Mouse (Mus musculus): ENCODE data around the gene Aifm3. TPM values are rescaled to one million over a fixed set of nuclear protein-coding genes. Genes with fewer than 3 reads are reported as not detected.

Gene Aifm3
- total RNA-seq (2021) = 100 to 1,000 TPM; 112 to 116 TPM
- long read RNA-seq, experiment 1, transcript Aifm3-201 (21 exons, 2,688 nt) = major isoform, 5 of 57 reads
- long read RNA-seq, experiment 1, partial matches to known transcripts = 24 of 57 reads
- long read RNA-seq, experiment 1, other reads (novel, unspliced or antisense) = 27 of 57 reads
- long read RNA-seq, experiment 2, transcript Aifm3-201 (21 exons, 2,688 nt) = major isoform, 8 of 59 reads
- long read RNA-seq, experiment 2, partial matches to known transcripts = 23 of 59 reads
- long read RNA-seq, experiment 2, other reads (novel, unspliced or antisense) = 28 of 59 reads

DNA sequence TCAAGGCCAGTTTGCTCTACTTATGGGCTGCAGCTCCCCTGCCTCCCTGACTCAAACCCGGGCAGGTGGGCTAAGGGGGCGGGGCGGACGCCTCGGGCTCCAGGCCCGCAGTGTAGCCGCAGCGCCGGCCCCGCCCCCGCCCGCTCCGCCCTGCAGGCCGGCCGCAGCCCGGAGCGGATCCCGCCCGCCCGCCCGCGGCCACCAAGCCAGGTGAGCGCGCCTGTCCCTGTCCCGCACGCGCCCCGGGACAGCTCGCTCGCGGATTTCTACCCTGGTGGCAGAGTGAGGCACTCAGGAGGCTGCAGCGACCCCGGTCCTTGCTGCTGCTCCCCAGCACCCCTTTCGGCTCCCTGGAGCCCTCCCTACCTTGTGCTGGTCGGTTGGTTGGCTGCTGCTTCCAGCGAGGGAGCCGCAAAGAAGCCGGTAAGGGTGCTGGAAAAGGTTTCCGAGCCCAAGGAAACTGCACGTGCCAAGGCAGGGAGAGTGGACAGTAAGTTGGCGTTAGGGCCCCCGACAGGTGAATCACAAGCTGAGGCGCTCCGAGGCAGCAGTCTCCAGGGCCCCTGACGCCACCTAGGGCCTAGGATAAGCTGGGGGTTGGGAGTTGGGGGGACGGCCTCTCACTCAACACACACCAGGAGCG, at the start of gene Aifm3:
TSS of gene Aifm3 (plus strand) at position 143 of the 643 bp plus-strand sequence.
- 0 out of 2 replicates have a peak, but pooled peaks have one; percentile 14 for TF ChIP-seq CTCF (conservative IDR thresholded peaks at IDR 0.05)
- H3K27ac ChIP-seq = peak within 1 kb of the TSS; percentile 94
- no peak for DNase-seq (ENCODE audit: low spot score in 2 of 2)

DNA sequence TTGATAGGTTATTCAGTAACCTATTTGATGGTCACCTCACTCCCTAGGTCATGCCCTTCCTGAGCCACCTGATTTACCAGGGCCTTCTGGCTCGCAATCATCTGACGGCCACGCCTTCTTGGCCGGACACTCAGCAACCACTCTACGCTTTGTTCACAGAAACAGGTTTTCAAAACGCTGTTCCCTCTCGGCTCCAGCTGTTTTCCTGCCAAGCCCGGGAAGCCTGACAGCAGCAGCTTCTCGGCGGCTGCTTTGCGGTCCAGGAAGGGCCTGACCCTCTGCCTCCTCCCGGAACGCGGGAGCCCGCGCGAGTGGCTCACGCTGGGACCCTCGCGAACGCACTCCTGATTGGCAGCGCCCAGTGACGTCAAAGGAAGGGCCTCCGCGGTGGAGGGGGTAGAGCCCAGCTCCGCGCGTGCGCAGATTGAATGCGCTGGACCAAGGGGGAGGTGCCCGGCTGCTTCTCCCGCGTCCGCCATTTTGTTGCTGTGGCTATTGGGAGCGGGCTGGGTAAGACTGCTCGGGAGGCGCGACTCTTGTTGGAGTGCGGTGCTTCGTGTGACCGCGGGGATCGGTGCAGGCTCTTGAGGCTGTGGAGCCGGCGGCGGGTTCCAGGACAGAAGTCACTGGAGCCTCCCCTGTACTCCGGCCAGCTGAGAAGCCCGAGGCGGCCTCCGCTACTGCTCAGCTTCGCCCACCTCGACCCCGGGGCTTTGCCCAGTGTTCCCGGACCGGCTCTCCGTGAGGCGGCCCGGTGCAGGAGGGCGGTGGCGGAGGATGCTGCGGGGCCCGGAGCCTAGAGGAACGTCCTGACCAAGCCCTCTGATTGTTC, 37.7 kb upstream of the Aifm3 start, which contains the start of gene Crkl:
TSS of gene Crkl (plus strand) at position 447 of the 832 bp plus-strand sequence.
- DNase-seq (ENCODE audit: low spot score in 2 of 2) = peak; percentile 99
- peak within 1 kb of the TSS; percentile 91 for H3K4me3 ChIP-seq
- no peak for TF ChIP-seq CTCF (conservative IDR thresholded peaks at IDR 0.05)
- peak within 1 kb of the TSS; percentile 96 for H3K27ac ChIP-seq

More for the DNA sequence above, at the start of gene Aifm3:
- peak within 1 kb of the TSS; percentile 69 for H3K4me3 ChIP-seq

DNA sequence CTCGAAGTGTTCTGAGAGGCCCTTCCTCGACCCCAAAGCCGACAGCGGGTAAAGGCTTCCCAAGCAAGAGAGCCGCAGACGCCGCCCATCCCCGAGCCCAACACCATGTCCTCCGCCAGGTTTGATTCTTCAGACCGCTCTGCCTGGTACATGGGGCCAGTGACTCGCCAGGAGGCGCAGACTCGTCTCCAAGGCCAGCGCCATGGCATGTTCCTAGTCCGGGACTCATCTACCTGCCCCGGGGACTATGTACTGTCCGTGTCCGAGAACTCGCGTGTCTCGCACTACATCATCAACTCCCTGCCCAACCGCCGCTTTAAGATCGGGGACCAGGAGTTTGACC, 37.1 kb upstream of the Aifm3 start:
- peak; percentile 11 to 24 for DNase-seq (ENCODE audit: low spot score in 2 of 2)
- Histone ChIP-seq H3K4me3 (peak overlapping the region; percentile 91), H3K27ac (peak overlapping the region; percentile 96)
- no peak for TF ChIP-seq CTCF (conservative IDR thresholded peaks at IDR 0.05)

DNA sequence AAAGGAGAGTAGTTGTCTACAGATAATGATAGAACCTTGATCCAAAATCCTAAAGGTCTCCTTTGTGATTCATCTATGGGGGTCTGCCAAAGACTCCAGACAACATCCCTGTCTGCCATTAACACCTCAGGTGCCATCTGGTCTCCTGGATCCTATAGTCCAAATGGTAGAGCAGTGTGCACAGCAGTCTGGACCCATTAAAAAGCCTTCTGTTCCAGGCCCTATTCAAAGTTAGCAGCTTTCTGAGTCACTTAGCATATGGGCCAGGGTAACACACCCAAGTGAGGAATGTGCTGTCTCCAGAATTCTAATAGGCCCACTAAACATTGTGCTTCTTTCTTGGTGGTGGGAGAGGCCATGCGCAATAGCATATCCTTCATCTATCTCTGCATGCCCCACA, 32.5 kb upstream of the Aifm3 start:
- Histone ChIP-seq H3K27ac (no peak overlapping the region), H3K4me3 (no peak overlapping the region)
- TF ChIP-seq CTCF (conservative IDR thresholded peaks at IDR 0.05) = no peak
- DNase-seq (ENCODE audit: low spot score in 2 of 2) = no peak

DNA sequence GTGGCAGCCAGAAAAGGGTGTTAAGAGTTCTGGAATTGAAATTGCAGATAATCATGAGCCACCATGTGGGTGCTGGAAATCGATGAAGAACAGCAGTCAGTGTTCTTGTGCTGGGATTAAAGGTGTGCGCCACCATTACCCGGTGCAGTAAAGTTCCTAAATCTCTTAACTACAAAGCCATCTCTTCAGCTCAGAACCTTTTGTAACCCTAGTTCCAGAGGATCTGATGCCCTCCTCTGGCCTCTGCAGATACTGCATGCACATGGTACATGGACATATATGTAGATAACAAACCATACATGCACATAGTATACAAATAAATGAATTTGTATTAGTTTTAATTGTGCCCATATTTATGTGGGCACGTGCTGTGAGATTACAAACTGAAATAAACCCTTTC, 29.2 kb upstream of the Aifm3 start:
- DNase-seq (ENCODE audit: low spot score in 2 of 2) = no peak
- H3K27ac ChIP-seq = no peak overlapping the region
- H3K4me3 ChIP-seq = no peak overlapping the region
- peak; percentile 68 for TF ChIP-seq CTCF (conservative IDR thresholded peaks at IDR 0.05)

DNA sequence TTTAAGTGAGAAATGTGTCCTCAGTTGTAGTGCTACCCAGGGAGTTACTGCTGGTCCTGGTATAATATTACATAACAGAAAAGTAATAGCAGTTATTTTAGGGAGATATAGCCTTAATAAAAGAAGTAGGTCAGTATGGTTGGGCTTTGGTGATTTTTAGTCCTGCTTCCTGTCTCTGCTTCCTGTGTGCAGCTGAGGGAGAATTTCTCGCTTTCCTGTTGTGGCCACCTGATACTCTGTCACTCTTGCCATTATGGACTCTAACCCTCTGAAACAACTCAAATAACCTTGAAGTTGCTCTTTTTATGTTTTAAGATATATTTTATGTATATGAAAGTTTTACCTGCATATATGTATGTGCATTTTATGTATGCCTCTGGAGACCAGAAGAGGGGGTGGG, 27.8 kb upstream of the Aifm3 start:
- Histone ChIP-seq H3K4me3 (no peak overlapping the region), H3K27ac (no peak overlapping the region)
- no peak for DNase-seq (ENCODE audit: low spot score in 2 of 2)
- no peak for TF ChIP-seq CTCF (conservative IDR thresholded peaks at IDR 0.05)

DNA sequence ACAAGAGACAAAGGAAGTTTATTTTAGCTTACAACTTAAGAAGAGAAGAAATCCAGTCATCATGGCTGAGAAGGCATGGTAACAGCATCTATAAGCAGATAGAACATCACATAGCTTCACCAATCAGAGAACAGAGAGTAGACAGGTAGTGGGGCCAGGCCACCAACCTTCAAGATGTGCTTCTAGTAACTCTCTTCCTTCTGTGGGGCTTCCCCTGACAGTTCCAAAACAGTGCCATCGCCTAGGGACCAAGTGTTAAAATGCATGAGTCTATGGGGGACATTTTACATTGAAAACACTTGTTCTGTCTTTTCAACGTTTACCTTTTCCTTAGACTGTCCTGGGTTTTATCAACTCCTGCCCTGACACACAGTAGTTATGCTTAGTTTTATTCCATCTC, 26.2 kb upstream of the Aifm3 start:
- no peak for DNase-seq (ENCODE audit: low spot score in 2 of 2)
- Histone ChIP-seq H3K27ac (no peak overlapping the region), H3K4me3 (no peak overlapping the region)
- TF ChIP-seq CTCF (conservative IDR thresholded peaks at IDR 0.05) = no peak

DNA sequence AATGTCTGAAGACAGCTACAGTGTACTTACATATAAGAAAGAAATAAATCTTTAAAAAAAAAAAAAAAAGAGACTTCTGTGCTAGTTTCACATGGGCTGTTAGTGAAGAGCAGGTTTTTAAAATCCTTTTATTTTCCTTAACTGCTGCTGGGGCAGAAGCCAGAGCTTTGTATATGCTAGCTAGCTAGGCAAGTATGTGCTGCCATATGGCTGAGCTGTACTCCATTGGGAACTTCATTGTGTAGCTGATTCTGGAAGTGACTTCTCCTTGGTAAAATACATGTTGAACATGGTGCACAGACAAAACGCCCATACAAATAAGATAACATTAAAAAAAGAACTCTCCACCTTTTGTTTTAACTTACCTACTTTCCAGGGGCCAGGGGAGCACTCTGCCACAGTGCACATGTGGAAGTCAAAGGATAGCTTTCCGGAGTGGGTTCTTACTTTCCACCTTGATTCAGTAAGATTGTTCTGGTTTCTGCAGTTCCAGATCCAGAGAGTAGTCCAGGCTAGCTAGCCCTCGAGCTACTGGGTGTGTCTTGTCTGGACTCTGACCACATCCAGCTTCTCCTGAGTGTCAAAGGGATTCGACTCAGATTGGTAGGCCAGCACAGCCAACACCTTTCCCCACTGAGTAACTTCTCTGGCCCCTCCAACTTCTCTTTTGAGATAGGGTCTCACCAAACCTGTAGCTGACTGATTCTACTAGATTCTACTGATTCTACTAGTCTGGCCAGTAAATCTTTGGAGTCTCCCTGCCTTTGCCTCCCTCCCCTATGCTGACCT, 22.3 kb upstream of the Aifm3 start:
- DNase-seq (ENCODE audit: low spot score in 2 of 2) = no peak
- H3K27ac ChIP-seq = no peak overlapping the region
- no peak; the same call in 1 of the 2 replicates for TF ChIP-seq CTCF (conservative IDR thresholded peaks at IDR 0.05)
- H3K4me3 ChIP-seq = no peak overlapping the region

DNA sequence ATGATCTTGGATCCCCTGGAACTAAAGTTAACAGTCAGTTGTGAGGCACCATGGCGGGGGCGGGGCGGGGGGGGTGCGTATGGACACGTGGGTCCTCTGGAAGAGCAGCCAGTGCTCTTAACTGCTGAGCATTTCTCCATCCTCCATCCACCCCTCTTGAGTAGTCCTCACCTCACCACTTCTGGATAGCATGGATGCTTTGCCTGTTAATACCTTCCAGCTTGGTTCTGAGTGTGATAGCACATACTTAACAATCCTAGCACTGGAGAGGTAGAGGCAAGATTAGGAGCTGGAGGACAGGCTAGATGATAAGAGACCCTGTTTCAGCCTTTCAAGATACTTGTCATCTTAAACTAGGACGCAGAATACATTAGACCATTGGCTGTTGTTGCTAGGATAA, 16.9 kb upstream of the Aifm3 start:
- no peak overlapping the region; the same call in 1 of the 2 replicates for H3K27ac ChIP-seq
- no peak overlapping the region for H3K4me3 ChIP-seq
- no peak for TF ChIP-seq CTCF (conservative IDR thresholded peaks at IDR 0.05)
- DNase-seq (ENCODE audit: low spot score in 2 of 2) = no peak

DNA sequence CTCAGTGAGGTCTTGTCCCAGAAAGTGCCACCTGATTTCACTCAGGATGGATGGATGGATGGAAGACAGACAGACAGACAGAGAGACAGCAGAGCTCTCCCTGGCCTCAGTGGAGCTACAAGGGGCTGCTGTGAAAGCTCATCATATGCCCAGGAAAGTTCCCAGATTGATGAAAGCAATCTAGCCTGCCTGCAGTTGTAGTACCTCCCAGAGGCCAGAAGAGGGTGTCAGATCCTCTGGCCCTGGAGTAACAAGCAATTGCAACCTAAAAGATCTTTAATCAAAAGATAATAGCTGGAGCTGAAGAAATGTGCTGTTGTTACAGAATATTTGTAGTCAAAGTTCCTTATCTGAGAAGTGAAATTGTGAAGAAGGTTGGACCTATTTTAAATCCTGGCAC, 15.3 kb upstream of the Aifm3 start:
- 0 out of 2 replicates have a peak overlapping the region, but pooled peaks have one; percentile 36 for H3K27ac ChIP-seq
- TF ChIP-seq CTCF (conservative IDR thresholded peaks at IDR 0.05) = peak; percentile 96
- DNase-seq (ENCODE audit: low spot score in 2 of 2) = peak in 1 of 2 experiments; percentile 51
- H3K4me3 ChIP-seq = no peak overlapping the region

DNA sequence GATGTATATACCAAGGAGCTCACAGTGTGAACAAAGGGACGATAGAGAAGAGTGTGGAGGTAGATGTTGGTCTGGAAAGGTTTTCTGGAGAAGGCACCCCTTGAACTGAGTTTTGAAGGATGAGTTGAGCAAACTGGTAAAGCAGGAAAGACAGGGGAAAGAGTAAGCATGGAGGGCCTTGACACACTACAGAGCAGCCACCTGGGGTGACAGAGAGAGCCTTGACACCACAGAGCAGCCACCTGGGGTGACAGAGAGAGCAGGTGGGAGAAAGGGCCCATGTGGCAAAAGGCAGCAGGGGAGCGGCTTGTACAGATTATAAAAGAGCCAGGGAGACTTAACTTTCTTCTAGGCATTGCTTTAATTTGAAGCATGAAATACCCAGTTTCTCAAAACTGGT, 14.7 kb upstream of the Aifm3 start:
- Histone ChIP-seq H3K27ac (peak overlapping the region; percentile 36; the same call in 1 of the 2 replicates), H3K4me3 (no peak overlapping the region)
- TF ChIP-seq CTCF (conservative IDR thresholded peaks at IDR 0.05) = no peak
- DNase-seq (ENCODE audit: low spot score in 2 of 2) = no peak

DNA sequence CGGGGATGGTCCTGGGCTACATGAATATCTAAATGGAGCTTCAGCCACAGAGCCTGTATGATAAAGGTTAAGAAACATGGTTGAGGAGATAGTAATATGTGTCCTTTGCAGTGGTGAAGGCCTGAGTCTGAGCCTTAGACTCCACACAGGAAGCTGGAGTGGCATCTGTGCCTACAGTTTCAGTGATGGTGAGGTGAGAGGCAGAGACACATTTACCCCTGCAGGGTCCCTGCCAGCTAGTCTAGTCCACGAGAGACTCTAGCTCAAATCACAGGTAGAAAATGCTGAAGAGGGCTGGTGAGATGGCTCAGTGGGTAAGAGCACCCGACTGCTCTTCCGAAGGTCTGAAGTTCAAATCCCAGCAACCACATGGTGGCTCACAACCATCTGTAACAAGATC, 14.1 kb upstream of the Aifm3 start:
- Histone ChIP-seq H3K27ac (no peak overlapping the region; the same call in 1 of the 2 replicates), H3K4me3 (no peak overlapping the region)
- DNase-seq (ENCODE audit: low spot score in 2 of 2) = no peak
- TF ChIP-seq CTCF (conservative IDR thresholded peaks at IDR 0.05) = no peak
